Mouse (Mus musculus): ENCODE results near the gene Map3k5. TPM values are rescaled to one million over a fixed set of nuclear protein-coding genes. Genes with fewer than 3 reads are reported as not detected.

Gene Map3k5
- polyA plus RNA-seq, 1 experiment from 2014 or later = 1.6 TPM

DNA sequence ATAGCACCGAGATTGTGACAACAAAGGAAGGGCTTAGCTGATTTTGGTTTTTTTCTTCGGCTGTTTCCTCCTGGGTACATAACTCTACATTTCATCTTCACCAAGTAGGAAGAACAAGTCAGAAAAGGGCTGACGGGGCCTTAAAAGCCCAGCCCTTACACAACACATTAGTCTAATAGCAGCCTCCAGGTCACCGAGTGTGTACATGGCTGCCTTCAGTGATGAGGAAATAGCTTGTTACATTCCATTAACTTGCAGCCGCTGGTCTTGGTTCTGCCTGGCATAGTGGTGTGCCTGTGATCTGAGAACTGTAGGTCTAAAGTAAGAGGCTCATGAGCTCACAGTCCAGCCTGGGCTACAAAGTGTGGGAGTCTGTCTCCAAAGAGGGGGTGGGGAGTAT is 230.5 kb downstream of the Map3k5 start:
- H3K4me1 ChIP-seq (ENCODE audit: control insufficient read depth, insufficient read depth, low read length) = no peaks in the 10 kb centered on the region
- WGBS = 78% methylated on average over 5 of the region's 5 CpGs
- no peaks in the 10 kb centered on the region for H3K36me3 ChIP-seq (replicated peaks; ENCODE audit: control insufficient read depth, insufficient read depth, low read depth, low read length)

DNA sequence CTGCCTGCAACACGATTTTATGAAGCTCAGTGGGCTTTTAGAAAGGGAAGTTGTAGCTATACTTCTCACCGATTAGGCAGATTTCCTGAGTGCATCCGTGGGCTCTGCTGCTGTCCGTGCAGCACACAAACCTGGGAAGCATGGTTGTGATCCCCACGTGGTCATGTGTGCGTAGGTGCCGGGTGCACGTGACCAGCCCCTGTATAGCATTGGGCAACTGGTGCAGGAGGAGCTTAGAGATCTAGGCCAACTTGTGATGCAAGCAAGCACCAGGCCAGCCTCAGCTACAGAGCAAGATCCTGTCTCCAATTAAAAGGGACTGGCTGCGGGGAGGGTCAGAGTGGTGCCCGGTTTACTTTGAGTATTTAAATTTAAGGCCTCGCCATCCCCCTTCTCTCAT is 232.5 kb downstream of the Map3k5 start:
- Histone ChIP-seq H3K4me1 (ENCODE audit: control insufficient read depth, insufficient read depth, low read length) (no peaks in the 10 kb centered on the region), H3K9ac (replicated peaks; ENCODE audit: low read length) (no peak overlapping the region), H3K27me3 (ENCODE audit: control insufficient read depth, insufficient read depth, low read length) (no peaks in the 10 kb centered on the region), H3K36me3 (replicated peaks; ENCODE audit: control insufficient read depth, insufficient read depth, low read depth, low read length) (no peaks in the 10 kb centered on the region), H3K9me3 (replicated peaks; ENCODE audit: control insufficient read depth, low read length) (no peaks in the 10 kb centered on the region), H3K4me2 (ENCODE audit: low read depth, low read length) (no peak overlapping the region), H3K27ac (replicated peaks; ENCODE audit: low read depth, low read length) (no peak overlapping the region), H3K4me3 (ENCODE audit: low read depth, low read length) (no peak overlapping the region)
- no peak for ATAC-seq (replicated peaks; ENCODE audit: insufficient number of reproducible peaks, low FRiP score, low TSS enrichment, low read depth)
- WGBS = 74% methylated on average over 11 of the region's 11 CpGs
- no peak for DNase-seq (ENCODE audit: low spot score)

More for the DNA sequence above, 230.5 kb downstream of the Map3k5 start:
- DNase-seq (ENCODE audit: low spot score) (no peak), ATAC-seq (replicated peaks; ENCODE audit: insufficient number of reproducible peaks, low FRiP score, low TSS enrichment, low read depth) (no peak)
- H3K9ac ChIP-seq (replicated peaks; ENCODE audit: low read length) = no peak overlapping the region
- H3K27ac ChIP-seq (replicated peaks; ENCODE audit: low read depth, low read length) = no peak overlapping the region
- H3K27me3 ChIP-seq (ENCODE audit: control insufficient read depth, insufficient read depth, low read length) = no peaks in the 10 kb centered on the region
- no peak overlapping the region for H3K4me3 ChIP-seq (ENCODE audit: low read depth, low read length)
- no peak overlapping the region for H3K4me2 ChIP-seq (ENCODE audit: low read depth, low read length)
- H3K9me3 ChIP-seq (replicated peaks; ENCODE audit: control insufficient read depth, low read length) = no peaks in the 10 kb centered on the region

DNA sequence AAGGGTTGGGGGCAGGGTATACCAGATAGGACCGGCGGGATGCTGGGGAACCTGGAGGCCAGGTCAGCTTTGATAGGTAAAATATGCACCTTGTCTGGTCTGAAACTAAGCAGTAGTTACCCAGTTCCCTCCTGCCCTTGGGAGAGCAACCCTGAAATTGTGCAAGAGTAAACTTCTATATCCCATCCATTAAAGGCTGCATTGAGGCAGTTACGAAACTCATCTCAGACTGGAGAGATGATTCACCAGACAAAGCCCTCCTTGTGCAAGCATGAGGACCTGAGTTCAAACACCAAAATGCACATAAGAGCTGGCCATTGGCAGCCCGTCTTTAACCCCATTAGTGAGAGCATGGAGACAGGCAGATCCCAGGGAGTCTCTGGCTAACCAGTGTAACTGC is 233.2 kb downstream of the Map3k5 start:
- no peaks in the 10 kb centered on the region for H3K9me3 ChIP-seq (replicated peaks; ENCODE audit: control insufficient read depth, low read length)
- no peaks in the 10 kb centered on the region for H3K27me3 ChIP-seq (ENCODE audit: control insufficient read depth, insufficient read depth, low read length)
- H3K4me3 ChIP-seq (ENCODE audit: low read depth, low read length) = no peak overlapping the region
- no peak overlapping the region for H3K4me2 ChIP-seq (ENCODE audit: low read depth, low read length)
- WGBS = 80% methylated on average over 4 of the region's 4 CpGs
- ATAC-seq (replicated peaks; ENCODE audit: insufficient number of reproducible peaks, low FRiP score, low TSS enrichment, low read depth) (no peak), DNase-seq (ENCODE audit: low spot score) (no peak)
- no peaks in the 10 kb centered on the region for H3K4me1 ChIP-seq (ENCODE audit: control insufficient read depth, insufficient read depth, low read length)
- no peak overlapping the region for H3K9ac ChIP-seq (replicated peaks; ENCODE audit: low read length)
- H3K27ac ChIP-seq (replicated peaks; ENCODE audit: low read depth, low read length) = no peak overlapping the region
- H3K36me3 ChIP-seq (replicated peaks; ENCODE audit: control insufficient read depth, insufficient read depth, low read depth, low read length) = no peaks in the 10 kb centered on the region

DNA sequence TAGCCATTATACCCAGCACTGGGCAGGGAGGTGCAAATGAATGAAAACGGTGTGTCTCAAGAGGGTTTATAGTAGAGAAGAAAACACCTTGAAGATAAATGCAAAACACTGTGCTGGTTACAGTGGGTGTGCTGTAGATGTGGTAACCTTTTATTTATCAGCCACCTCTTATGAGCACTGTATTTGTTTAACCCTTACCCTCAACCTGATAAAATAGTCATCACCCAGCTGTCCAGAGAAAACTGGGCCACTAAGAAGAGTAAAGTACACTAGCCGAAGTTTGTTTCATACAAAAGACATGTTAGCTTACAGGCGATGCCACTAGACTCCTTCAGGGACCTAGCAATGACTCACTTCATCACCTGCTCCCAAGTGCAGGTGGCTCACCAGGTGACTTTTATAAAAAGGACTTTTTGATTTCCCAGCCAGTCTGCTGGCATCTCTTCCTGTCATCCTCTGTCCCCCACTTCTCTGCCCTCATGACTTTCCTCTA is 235.0 kb downstream of the Map3k5 start:
- H3K9ac ChIP-seq (replicated peaks; ENCODE audit: low read length) = no peak overlapping the region
- no peak for ATAC-seq (replicated peaks; ENCODE audit: insufficient number of reproducible peaks, low FRiP score, low TSS enrichment, low read depth)
- no peaks in the 10 kb centered on the region for H3K27me3 ChIP-seq (ENCODE audit: control insufficient read depth, insufficient read depth, low read length)
- H3K9me3 ChIP-seq (replicated peaks; ENCODE audit: control insufficient read depth, low read length) = no peaks in the 10 kb centered on the region
- H3K36me3 ChIP-seq (replicated peaks; ENCODE audit: control insufficient read depth, insufficient read depth, low read depth, low read length) = no peaks in the 10 kb centered on the region
- no peak overlapping the region for H3K4me3 ChIP-seq (ENCODE audit: low read depth, low read length)
- no peak overlapping the region for H3K4me2 ChIP-seq (ENCODE audit: low read depth, low read length)
- no peaks in the 10 kb centered on the region for H3K4me1 ChIP-seq (ENCODE audit: control insufficient read depth, insufficient read depth, low read length)
- DNase-seq (ENCODE audit: low spot score) = no peak
- no peak overlapping the region for H3K27ac ChIP-seq (replicated peaks; ENCODE audit: low read depth, low read length)
- WGBS = 80% methylated on average over 3 of the region's 3 CpGs

DNA sequence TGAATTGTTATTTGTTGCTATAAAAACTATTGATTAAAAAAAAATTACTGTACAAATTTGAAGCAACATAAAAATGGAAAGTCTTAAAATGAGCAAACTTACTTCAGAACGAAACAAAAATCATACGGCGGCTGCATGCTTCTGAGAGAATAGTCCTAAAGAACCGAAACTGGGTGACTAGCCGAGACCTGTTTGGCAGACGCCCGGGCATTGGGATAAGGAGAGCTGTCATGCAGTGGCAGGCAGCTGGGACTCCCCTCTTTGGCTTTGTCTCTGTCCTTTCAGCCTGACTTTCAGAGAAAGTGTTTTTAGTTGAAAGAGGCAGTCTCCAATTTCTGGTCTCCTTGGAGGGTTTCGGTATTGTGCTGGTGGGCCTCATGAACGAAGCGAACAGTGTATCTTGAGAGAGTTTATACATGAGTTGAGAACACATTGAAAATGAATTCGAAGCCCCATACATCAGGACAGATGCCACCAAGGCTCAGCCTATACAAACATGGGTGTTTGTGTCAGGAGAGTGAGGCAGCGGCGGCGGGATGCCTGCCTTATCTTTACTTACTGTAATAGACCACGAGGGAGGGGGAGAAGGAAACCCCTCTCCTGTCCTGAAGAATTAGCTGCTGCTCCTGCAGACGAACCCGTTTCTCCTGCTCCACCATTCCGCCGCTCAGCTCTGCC is 235.8 kb downstream of the Map3k5 start:
- Histone ChIP-seq H3K36me3 (replicated peaks; ENCODE audit: control insufficient read depth, insufficient read depth, low read depth, low read length) (no peaks in the 10 kb centered on the region), H3K27ac (replicated peaks; ENCODE audit: low read depth, low read length) (no peak overlapping the region), H3K27me3 (ENCODE audit: control insufficient read depth, insufficient read depth, low read length) (no peaks in the 10 kb centered on the region), H3K9ac (replicated peaks; ENCODE audit: low read length) (no peak overlapping the region), H3K9me3 (replicated peaks; ENCODE audit: control insufficient read depth, low read length) (no peaks in the 10 kb centered on the region), H3K4me2 (ENCODE audit: low read depth, low read length) (peak overlapping the region; percentile 39), H3K4me1 (ENCODE audit: control insufficient read depth, insufficient read depth, low read length) (no peaks in the 10 kb centered on the region), H3K4me3 (ENCODE audit: low read depth, low read length) (peak overlapping the region; percentile 6; the same call in 1 of the 2 replicates)
- WGBS = 24% methylated on average over 19 of the region's 19 CpGs
- peak; percentile 55 for ATAC-seq (replicated peaks; ENCODE audit: insufficient number of reproducible peaks, low FRiP score, low TSS enrichment, low read depth)
- DNase-seq (ENCODE audit: low spot score) = peak; percentile 26

- H3K9me3 ChIP-seq (replicated peaks; ENCODE audit: control insufficient read depth, low read length) = no peaks in the 10 kb centered on the region; the same call in 1 of the 2 replicates
- H3K36me3 ChIP-seq (replicated peaks; ENCODE audit: control insufficient read depth, insufficient read depth, low read depth, low read length) = no peaks in the 10 kb centered on the region
- WGBS = 52% methylated on average over 11 of the region's 11 CpGs
- peak; percentile 96 for ATAC-seq (replicated peaks; ENCODE audit: insufficient number of reproducible peaks, low FRiP score, low TSS enrichment, low read depth)
- H3K27ac ChIP-seq (replicated peaks; ENCODE audit: low read depth, low read length) = no peak overlapping the region
- peak overlapping the region; percentile 6; the same call in 1 of the 2 replicates for H3K4me3 ChIP-seq (ENCODE audit: low read depth, low read length)
- no peaks in the 10 kb centered on the region for H3K27me3 ChIP-seq (ENCODE audit: control insufficient read depth, insufficient read depth, low read length)
- peak; percentile 87 for DNase-seq (ENCODE audit: low spot score)
- H3K4me2 ChIP-seq (ENCODE audit: low read depth, low read length) = peak overlapping the region; percentile 39
- no peaks in the 10 kb centered on the region for H3K4me1 ChIP-seq (ENCODE audit: control insufficient read depth, insufficient read depth, low read length)
- no peak overlapping the region; the same call in 1 of the 2 replicates for H3K9ac ChIP-seq (replicated peaks; ENCODE audit: low read length)
These were observed 236.4 kb downstream of the Map3k5 start for GRCm38 (mm10) chr10:20170605-20171088.

GRCm38 (mm10) chr10:20171209-20171608 is 236.9 kb downstream of the Map3k5 start:
- Histone ChIP-seq H3K27me3 (ENCODE audit: control insufficient read depth, insufficient read depth, low read length) (no peaks in the 10 kb centered on the region), H3K4me3 (ENCODE audit: low read depth, low read length) (no peak overlapping the region), H3K27ac (replicated peaks; ENCODE audit: low read depth, low read length) (no peak overlapping the region), H3K4me2 (ENCODE audit: low read depth, low read length) (no peak overlapping the region), H3K4me1 (ENCODE audit: control insufficient read depth, insufficient read depth, low read length) (no peaks in the 10 kb centered on the region), H3K9ac (replicated peaks; ENCODE audit: low read length) (no peak overlapping the region; the same call in 1 of the 2 replicates), H3K9me3 (replicated peaks; ENCODE audit: control insufficient read depth, low read length) (no peaks in the 10 kb centered on the region; the same call in 1 of the 2 replicates), H3K36me3 (replicated peaks; ENCODE audit: control insufficient read depth, insufficient read depth, low read depth, low read length) (no peaks in the 10 kb centered on the region)
- ATAC-seq (replicated peaks; ENCODE audit: insufficient number of reproducible peaks, low FRiP score, low TSS enrichment, low read depth) (peak; percentile 25; the same call in 1 of the 2 replicates), DNase-seq (ENCODE audit: low spot score) (no peak)
- 63% methylated on average over 12 of the region's 12 CpGs for WGBS

DNA sequence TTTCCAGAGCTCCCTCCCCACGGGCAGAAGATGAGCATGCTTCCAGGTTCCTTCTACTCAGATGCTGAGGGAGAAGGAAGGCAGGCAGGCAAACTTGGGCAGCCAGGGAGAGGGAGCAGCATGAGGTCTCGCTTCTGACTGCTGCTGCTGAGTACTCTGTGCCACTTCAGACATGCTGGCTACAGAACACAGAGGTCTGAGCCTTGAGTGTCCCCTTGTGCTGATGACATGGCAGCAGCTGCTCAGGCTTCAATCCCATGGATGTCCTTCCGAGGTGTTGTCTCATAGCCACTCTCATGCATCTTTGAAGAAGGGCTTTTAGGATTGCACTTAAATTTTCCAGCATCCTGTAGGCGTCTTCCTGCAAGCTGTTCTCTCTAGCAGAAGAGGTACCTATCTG is 237.5 kb downstream of the Map3k5 start:
- Histone ChIP-seq H3K27me3 (ENCODE audit: control insufficient read depth, insufficient read depth, low read length) (no peaks in the 10 kb centered on the region), H3K9me3 (replicated peaks; ENCODE audit: control insufficient read depth, low read length) (no peaks in the 10 kb centered on the region; the same call in 1 of the 2 replicates), H3K9ac (replicated peaks; ENCODE audit: low read length) (no peak overlapping the region), H3K36me3 (replicated peaks; ENCODE audit: control insufficient read depth, insufficient read depth, low read depth, low read length) (no peaks in the 10 kb centered on the region), H3K4me1 (ENCODE audit: control insufficient read depth, insufficient read depth, low read length) (no peaks in the 10 kb centered on the region), H3K27ac (replicated peaks; ENCODE audit: low read depth, low read length) (no peak overlapping the region), H3K4me3 (ENCODE audit: low read depth, low read length) (no peak overlapping the region), H3K4me2 (ENCODE audit: low read depth, low read length) (no peak overlapping the region)
- ATAC-seq (replicated peaks; ENCODE audit: insufficient number of reproducible peaks, low FRiP score, low TSS enrichment, low read depth) (no peak), DNase-seq (ENCODE audit: low spot score) (no peak)
- WGBS = 53% methylated on average over 4 of the region's 4 CpGs

Measured in embryonic facial prominence, embryonic 11.5 days (tissue).